Comparison of ENCODE assay signal across 12 mouse cellular contexts in the genomic region with DNA sequence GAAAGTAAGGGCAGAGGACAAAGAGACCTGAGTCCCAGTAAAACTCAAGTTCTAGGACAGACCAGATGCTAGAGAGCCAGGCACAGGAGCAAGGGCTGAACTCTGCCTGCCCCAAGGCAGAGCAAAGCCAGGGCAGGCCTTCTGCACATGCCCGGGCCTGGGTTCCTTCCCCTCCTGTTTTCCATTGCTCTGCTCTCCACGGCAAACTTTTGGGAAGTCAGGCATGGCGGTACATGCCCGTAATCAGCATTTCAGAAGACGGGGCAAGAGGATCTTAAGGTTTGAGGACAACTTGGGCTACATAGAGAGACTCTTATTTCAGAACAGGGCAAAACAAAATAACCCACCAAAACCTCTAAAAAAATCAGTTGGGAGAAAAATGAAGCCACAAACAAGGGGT. TPM values are rescaled to one million over a fixed set of nuclear protein-coding genes. Genes with fewer than 3 reads are reported as not detected.
DNase-seq lines count a peak whose midpoint lies in the region; ATAC-seq and TF ChIP-seq lines count a peak whose summit lies in the region.
"Had no signal": no experiment of that assay in that cellular context is flagged by ENCODE, and none has a peak within 500 bp of the region (broad histone marks: within the 10 kb centered on the region; RNA-seq: fewer than 3 reads in every experiment).

No protein-coding gene starts in this region.

- no peak overlapping the region for H3K4me2 ChIP-seq in embryonic facial prominence, embryonic 14.5 days (ENCODE audit: low read depth, low read length)
- H3K4me2 ChIP-seq in liver, embryonic 13.5 days = peak overlapping the region; percentile 54
- H3K4me2 ChIP-seq in forebrain, embryonic 16.5 days (ENCODE audit: low read length) = no peak overlapping the region
- H3K4me2 ChIP-seq: midbrain, embryonic 12.5 days had no signal

- no peak overlapping the region for H3K4me3 ChIP-seq in layer of hippocampus, adult 2 months
- no peak overlapping the region for H3K4me3 ChIP-seq in bone marrow macrophage, adult 2 months (ENCODE audit: insufficient read depth, low read length)
- H3K4me3 ChIP-seq in embryonic facial prominence, embryonic 14.5 days (ENCODE audit: low read depth, low read length) = no peak overlapping the region
- no peak overlapping the region for H3K4me3 ChIP-seq in liver, embryonic 13.5 days (replicated peaks)
- H3K4me3 ChIP-seq in forebrain, embryonic 16.5 days (replicated peaks; ENCODE audit: low read length) = no peak overlapping the region
- H3K4me3 ChIP-seq: midbrain, embryonic 12.5 days had no signal

- TF ChIP-seq POLR2A in bone marrow macrophage, adult 2 months (IDR thresholded peaks at IDR 0.05; ENCODE audit: borderline replicate concordance, low read depth, low read length) = no peak

- H3K4me1 ChIP-seq in bone marrow macrophage, adult 2 months (ENCODE audit: control insufficient read depth, insufficient read depth, low read length) = peaks cover 83% of the 10 kb centered on the region
- H3K4me1 ChIP-seq in embryonic facial prominence, embryonic 14.5 days (ENCODE audit: control insufficient read depth, insufficient read depth, low read length) = peaks cover 23% of the 10 kb centered on the region
- peaks cover 95% of the 10 kb centered on the region for H3K4me1 ChIP-seq in liver, embryonic 13.5 days (replicated peaks)
- H3K4me1 ChIP-seq in forebrain, embryonic 16.5 days (replicated peaks; ENCODE audit: control insufficient read depth, insufficient read depth, low read length) = no peaks in the 10 kb centered on the region

- no peak for TF ChIP-seq CTCF in layer of hippocampus, adult 2 months (conservative IDR thresholded peaks at IDR 0.05)
- no peak for TF ChIP-seq CTCF in bone marrow macrophage, adult 2 months (IDR thresholded peaks at IDR 0.05; ENCODE audit: low read depth, low read length)

- H3K27me3 ChIP-seq in embryonic facial prominence, embryonic 14.5 days (replicated peaks; ENCODE audit: control insufficient read depth, insufficient read depth, low read length) = no peaks in the 10 kb centered on the region
- no peaks in the 10 kb centered on the region for H3K27me3 ChIP-seq in liver, embryonic 13.5 days
- no peaks in the 10 kb centered on the region for H3K27me3 ChIP-seq in forebrain, embryonic 16.5 days (replicated peaks; ENCODE audit: control insufficient read depth, insufficient read depth, low read length)
- H3K27me3 ChIP-seq: midbrain, embryonic 12.5 days had no signal

- H3K27ac ChIP-seq in layer of hippocampus, adult 2 months = 0 out of 2 replicates have a peak overlapping the region, but pooled peaks have one; percentile 18
- H3K27ac ChIP-seq in bone marrow macrophage, adult 2 months (ENCODE audit: insufficient read depth, low read depth, low read length) = peak overlapping the region; percentile 93
- peak overlapping the region; percentile 81 for H3K27ac ChIP-seq in embryonic facial prominence, embryonic 14.5 days (replicated peaks; ENCODE audit: low read depth, low read length)
- peak overlapping the region; percentile 88 for H3K27ac ChIP-seq in liver, embryonic 13.5 days
- no peak overlapping the region for H3K27ac ChIP-seq in forebrain, embryonic 16.5 days (ENCODE audit: low read length)
- H3K27ac ChIP-seq: hindbrain, postnatal 0 days; midbrain, embryonic 12.5 days had no signal

- no peaks in the 10 kb centered on the region for H3K9me3 ChIP-seq in embryonic facial prominence, embryonic 14.5 days (ENCODE audit: control insufficient read depth, low read length)
- no peaks in the 10 kb centered on the region for H3K9me3 ChIP-seq in liver, embryonic 13.5 days (replicated peaks)
- H3K9me3 ChIP-seq in forebrain, embryonic 16.5 days (ENCODE audit: control insufficient read depth, low read length) = no peaks in the 10 kb centered on the region
- H3K9me3 ChIP-seq: midbrain, embryonic 12.5 days had no signal

- no peaks in the 10 kb centered on the region for H3K36me3 ChIP-seq in embryonic facial prominence, embryonic 14.5 days (ENCODE audit: control insufficient read depth, insufficient read depth, low read length)
- peaks cover 25% of the 10 kb centered on the region for H3K36me3 ChIP-seq in liver, embryonic 13.5 days
- H3K36me3 ChIP-seq in forebrain, embryonic 16.5 days (ENCODE audit: control insufficient read depth, insufficient read depth) = no peaks in the 10 kb centered on the region

- 58% methylated on average over 5 of the region's 5 CpGs for WGBS in embryonic facial prominence, embryonic 14.5 days
- WGBS in liver, embryonic 13.5 days (ENCODE audit: insufficient replicate concordance) = 44% methylated on average over 5 of the region's 5 CpGs
- 83% methylated on average over 5 of the region's 5 CpGs for WGBS in forebrain, embryonic 16.5 days

- no peak for DNase-seq in layer of hippocampus, adult 2 months (ENCODE audit: low spot score in 2 of 2)
- DNase-seq in layer of hippocampus, adult 8-10 months (ENCODE audit: low spot score in 2 of 2) = no peak
- DNase-seq in embryonic facial prominence, embryonic 14.5 days (ENCODE audit: low spot score) = no peak
- DNase-seq in liver, embryonic 13.5 days = no peak
- DNase-seq in left cerebral cortex, adult 9 months (ENCODE audit: low spot score in 2 of 2) = no peak

- no peak overlapping the region for H3K9ac ChIP-seq in embryonic facial prominence, embryonic 14.5 days (ENCODE audit: low read depth, low read length)
- peak overlapping the region; percentile 67 for H3K9ac ChIP-seq in liver, embryonic 13.5 days
- H3K9ac ChIP-seq in forebrain, embryonic 16.5 days (replicated peaks; ENCODE audit: low read depth, low read length) = no peak overlapping the region
- H3K9ac ChIP-seq: midbrain, embryonic 12.5 days had no signal

- ATAC-seq in embryonic facial prominence, embryonic 14.5 days (ENCODE audit: low read depth) = no peak
- ATAC-seq in liver, embryonic 13.5 days (ENCODE audit: low read depth) = no peak
- ATAC-seq in forebrain, embryonic 16.5 days = no peak
- ATAC-seq: hindbrain, postnatal 0 days had no signal

RNA-seq across cellular contexts. Expression of a gene that starts 7.2 kb away (rescaled TPM):
- 1 to 10 TPM; 2.3 to 2.9 TPM for total RNA-seq in layer of hippocampus, adult 2 months (2021)
- total RNA-seq in layer of hippocampus, adult 8-10 months (2022) = 1 to 10 TPM; 4.3 to 5.9 (median 5.0) TPM
- 74.9 and 86.3 TPM in 2 replicates for polyA plus RNA-seq in bone marrow macrophage, adult 2 months (2012; ENCODE audit: insufficient read depth, insufficient read length, missing spikeins)
- 2.4 TPM in 2 replicates for polyA plus RNA-seq in embryonic facial prominence, embryonic 14.5 days (2014; fragmentation: Nextera tagmentation; extraction: Ambion mirVana)
- 2.4 and 2.7 TPM in 2 replicates for polyA plus RNA-seq in liver, embryonic 13.5 days (2015; fragmentation: Nextera tagmentation; extraction: Ambion mirVana)
- 1.1 and 1.5 TPM in 2 replicates for polyA plus RNA-seq in forebrain, embryonic 16.5 days (2015; fragmentation: Nextera tagmentation; extraction: Ambion mirVana)

RNA-seq across cellular contexts. Expression of a gene that starts 7.7 kb away (rescaled TPM):
- 1 to 10 TPM; 5.5 to 5.9 TPM for total RNA-seq in layer of hippocampus, adult 2 months (2021)
- total RNA-seq in layer of hippocampus, adult 8-10 months (2022) = 1 to 10 TPM; 4.3 to 6.2 (median 5.3) TPM
- polyA plus RNA-seq in bone marrow macrophage, adult 2 months (2012; ENCODE audit: insufficient read depth, insufficient read length, missing spikeins) = 10.6 and 11.6 TPM in 2 replicates
- polyA plus RNA-seq in embryonic facial prominence, embryonic 14.5 days (2014; fragmentation: Nextera tagmentation; extraction: Ambion mirVana) = 9.6 and 10.7 TPM in 2 replicates
- 10.5 and 10.6 TPM in 2 replicates for polyA plus RNA-seq in liver, embryonic 13.5 days (2015; fragmentation: Nextera tagmentation; extraction: Ambion mirVana)
- 12.5 and 12.7 TPM in 2 replicates for polyA plus RNA-seq in forebrain, embryonic 16.5 days (2015; fragmentation: Nextera tagmentation; extraction: Ambion mirVana)

RNA-seq across cellular contexts. Expression of a gene that starts 40.5 kb away (rescaled TPM):
- 10 to 100 TPM; 34.9 to 37.9 TPM for total RNA-seq in layer of hippocampus, adult 2 months (2021)
- 10 to 100 TPM; 35.0 to 38.8 (median 37.4) TPM for total RNA-seq in layer of hippocampus, adult 8-10 months (2022)
- polyA plus RNA-seq in bone marrow macrophage, adult 2 months (2012; ENCODE audit: insufficient read depth, insufficient read length, missing spikeins) = 85.3 and 90.3 TPM in 2 replicates
- 8.6 and 10.2 TPM in 2 replicates for polyA plus RNA-seq in embryonic facial prominence, embryonic 14.5 days (2014; fragmentation: Nextera tagmentation; extraction: Ambion mirVana)
- polyA plus RNA-seq in liver, embryonic 13.5 days (2015; fragmentation: Nextera tagmentation; extraction: Ambion mirVana) = 12.3 and 13.8 TPM in 2 replicates
- 11.8 and 12.9 TPM in 2 replicates for polyA plus RNA-seq in forebrain, embryonic 16.5 days (2015; fragmentation: Nextera tagmentation; extraction: Ambion mirVana)

RNA-seq across cellular contexts. Expression of a gene that starts 49.8 kb away (rescaled TPM):
- total RNA-seq in layer of hippocampus, adult 2 months (2021) = not detected
- not detected for total RNA-seq in layer of hippocampus, adult 8-10 months (2022)
- polyA plus RNA-seq in bone marrow macrophage, adult 2 months (2012; ENCODE audit: insufficient read depth, insufficient read length, missing spikeins) = not detected in 2 replicates
- polyA plus RNA-seq in embryonic facial prominence, embryonic 14.5 days (2014; fragmentation: Nextera tagmentation; extraction: Ambion mirVana) = not detected in 2 replicates
- polyA plus RNA-seq in liver, embryonic 13.5 days (2015; fragmentation: Nextera tagmentation; extraction: Ambion mirVana) = not detected in 2 replicates
- not detected in 2 replicates for polyA plus RNA-seq in forebrain, embryonic 16.5 days (2015; fragmentation: Nextera tagmentation; extraction: Ambion mirVana)
- total RNA-seq: adrenal gland, postnatal 36 days; hindbrain, postnatal 0 days; layer of hippocampus, postnatal 10 days had no signal
- polyA plus RNA-seq: hindbrain, postnatal 0 days; midbrain, embryonic 12.5 days; small intestine, adult 2 months had no signal

Comparison
In these comparisons a context has a peak if more than half of its experiments do, and no peak if none do; other contexts are left out.
1. RNA of a gene that starts 7.2 kb away (polyA plus RNA-seq): 74.9 to 86.3 TPM in bone marrow macrophage, adult 2 months; 2.4 TPM in embryonic facial prominence, embryonic 14.5 days, 2.4 to 2.7 TPM in liver, embryonic 13.5 days and 1.1 to 1.5 TPM in forebrain, embryonic 16.5 days; every median in the first group is over 10 times any median in the second.